Mouse (Mus musculus) bone marrow, adult 2 months (tissue): ENCODE results near the gene Exosc1. TPM values are rescaled to one million over a fixed set of nuclear protein-coding genes. Genes with fewer than 3 reads are reported as not detected.
"Not testable (repeated sequence)": the region's sequence is repeated elsewhere in the genome, so short reads cannot be mapped to it uniquely, and the experiment has no call there.

Source experiments
- H3K27ac ChIP-seq: fragments of 200-500 bp; 2 replicates; pipeline ENCODE4 v1.5.1; 2012; ENCODE audit warnings: low read depth, mild to moderate bottlenecking, control low read depth, inconsistent platforms, low read length; ENCODE audit not compliant: control insufficient read depth, poor library complexity, insufficient read depth
- H3K4me1 ChIP-seq: fragments of 200-500 bp; 2 replicates; pipeline ENCODE4 v1.6.1; 2011; ENCODE audit warnings: low read length; ENCODE audit not compliant: control insufficient read depth, insufficient read depth
- H3K4me3 ChIP-seq: fragments of 200-500 bp; replicated peaks from 2 replicates; pipeline ENCODE3; 2011; ENCODE audit warnings: mild to moderate bottlenecking, low read depth, low read length, control low read depth; ENCODE audit not compliant: control insufficient read depth
- CTCF ChIP-seq: fragments of 200-500 bp; IDR thresholded peaks from 2 replicates; pipeline ENCODE4 v1.5.1; 2011; ENCODE audit warnings: low read length, control low read depth; ENCODE audit not compliant: control insufficient read depth, insufficient read depth
- POLR2A ChIP-seq: fragments of 200-500 bp; IDR thresholded peaks from 2 replicates; pipeline ENCODE4 v1.6.1; 2011; ENCODE audit warnings: low read depth, mild to moderate bottlenecking, control low read depth, low read length, borderline replicate concordance; ENCODE audit not compliant: control insufficient read depth
- WGBS: fragments of 180-500 bp; shearing (Covaris S2); methylation state at CpG from one replicate; pipeline ENCODE4 v1.1.7; 2018; 5-methylcytosine and 5-hydroxymethylcytosine counted together
- polyA plus RNA-seq: library from polyadenylated mRNA; stranded (reverse); fragments of >200 nt; gene quantifications from 2 replicates; pipeline ENCODE4 v1.2.4, GENCODE M21; 2011; ENCODE audit warnings: low replicate concordance; ENCODE audit not compliant: missing spikeins, insufficient read depth, insufficient read length

Exosc1 gene
- polyA plus RNA-seq, 1 experiment = 24.6 TPM

DNA sequence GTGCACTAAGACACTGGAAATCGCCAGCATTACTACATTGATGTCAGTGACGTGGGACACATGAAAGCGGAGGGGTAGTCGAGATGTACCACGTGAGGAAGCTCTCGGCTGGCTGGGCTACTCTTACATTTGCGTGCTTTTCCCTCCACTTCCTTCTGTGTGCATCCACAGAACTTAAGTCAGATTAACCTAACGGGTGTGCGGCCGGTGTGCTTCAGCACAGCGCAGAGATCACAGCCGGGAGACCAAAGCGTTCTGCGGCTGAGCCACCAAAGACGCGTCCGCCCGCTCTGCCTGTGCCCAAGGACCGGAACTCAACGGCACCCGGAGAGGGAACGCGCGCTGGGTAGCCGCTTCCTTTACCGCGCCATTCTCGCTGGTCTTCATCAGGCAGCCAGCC lies 537 bp downstream of the Exosc1 start:
- WGBS = under 1% methylated on average over 28 of the region's 28 CpGs
- peak overlapping the region; percentile 73 for H3K27ac ChIP-seq
- no peak for TF ChIP-seq POLR2A
- TF ChIP-seq CTCF = peak; percentile 1; the same call in 1 of the 2 replicates
- H3K4me3 ChIP-seq = peak overlapping the region; percentile 97
- peaks cover 3% of the 10 kb centered on the region for H3K4me1 ChIP-seq

DNA sequence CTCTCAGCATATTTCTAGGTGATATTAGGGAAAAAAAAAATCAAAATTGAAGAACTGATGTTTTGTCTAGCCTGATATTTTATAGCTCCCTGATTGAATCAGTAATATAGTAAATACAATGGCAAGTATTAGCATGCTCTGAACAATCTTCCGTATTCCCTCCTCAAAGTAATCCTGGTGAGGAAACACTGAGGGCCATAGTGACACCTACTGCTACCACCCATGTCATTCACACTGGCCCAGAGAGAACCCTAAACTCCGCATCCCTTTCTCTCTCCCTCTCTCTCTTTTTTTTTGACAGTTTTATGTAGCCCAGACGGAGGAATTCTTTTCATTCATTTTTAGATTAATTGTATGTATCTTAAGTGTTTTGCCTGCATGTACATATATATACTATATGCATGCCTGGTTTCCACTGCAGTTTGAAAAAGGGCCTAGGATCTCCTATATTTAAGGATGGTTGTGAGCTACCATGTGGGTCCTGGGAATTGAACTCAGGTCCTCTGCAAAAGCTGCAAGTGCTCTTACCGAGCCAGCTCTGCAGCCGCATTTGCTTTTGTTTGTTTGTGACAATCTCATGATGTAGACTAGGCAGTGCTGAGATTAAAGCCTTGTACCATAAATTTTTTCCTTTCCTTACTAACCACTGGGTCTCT lies 12.7 kb downstream of the Exosc1 start:
- Histone ChIP-seq H3K4me1 (peaks cover 1% of the 10 kb centered on the region), H3K4me3 (no peak overlapping the region), H3K27ac (no peak overlapping the region)
- 88% methylated on average over 5 of the region's 5 CpGs for WGBS
- TF ChIP-seq POLR2A (no peak), CTCF (no peak)

DNA sequence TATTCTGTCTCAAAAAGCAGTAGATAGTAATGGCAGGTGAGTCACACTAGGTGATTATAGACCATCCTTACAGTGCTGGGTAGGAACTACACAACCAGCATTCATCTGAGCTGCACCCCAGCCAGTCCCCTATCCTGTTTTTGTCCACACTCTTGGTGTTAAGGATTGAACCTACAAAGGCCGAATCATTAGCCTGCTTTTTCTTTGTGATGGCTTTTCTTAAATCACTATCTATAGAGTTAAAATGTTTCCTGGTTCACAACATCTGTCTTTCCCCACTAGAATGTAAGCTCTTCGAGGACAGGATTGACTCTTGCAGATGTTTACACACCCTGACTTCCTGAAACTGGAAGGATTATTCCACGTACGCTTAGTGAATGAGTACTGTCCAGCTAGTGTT lies 13.8 kb downstream of the Exosc1 start:
- no peak for TF ChIP-seq POLR2A
- no peak for TF ChIP-seq CTCF
- 58% methylated on average over 4 of the region's 4 CpGs for WGBS
- Histone ChIP-seq H3K4me3 (no peak overlapping the region), H3K4me1 (peaks cover 3% of the 10 kb centered on the region), H3K27ac (no peak overlapping the region)

DNA sequence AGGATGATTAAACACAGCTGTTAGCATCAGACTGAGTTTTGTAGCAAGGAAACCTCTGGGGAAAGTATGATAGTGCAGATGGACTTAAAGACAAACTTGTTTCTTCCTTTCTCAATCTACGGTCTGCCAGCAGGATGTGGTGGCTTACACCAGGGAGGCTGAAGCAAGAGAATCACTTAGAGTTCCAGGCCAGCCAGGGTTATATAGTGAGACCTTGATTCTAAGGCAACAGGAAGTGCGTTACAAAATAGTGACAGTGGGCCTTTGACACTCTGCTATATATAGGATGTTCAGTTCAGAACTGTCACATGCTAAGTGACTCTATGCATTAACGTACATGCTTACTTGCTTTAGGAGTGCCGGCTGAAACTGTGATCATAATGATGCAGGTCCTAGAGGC lies 16.4 kb downstream of the Exosc1 start:
- Histone ChIP-seq H3K4me1 (peaks cover 3% of the 10 kb centered on the region), H3K27ac (peak overlapping the region; percentile 62)

GRCm38 (mm10) chr19:41915294-41915693 lies 17.9 kb downstream of the Exosc1 start:
- TF ChIP-seq POLR2A (no peak), CTCF (no peak)
- H3K4me1 ChIP-seq = peaks cover 3% of the 10 kb centered on the region
- no peak overlapping the region for H3K27ac ChIP-seq
- 67% methylated on average over 3 of the region's 3 CpGs for WGBS
- no peak overlapping the region for H3K4me3 ChIP-seq

More for the DNA sequence above, 16.4 kb downstream of the Exosc1 start:
- TF ChIP-seq POLR2A = no peak
- TF ChIP-seq CTCF = no peak
- no peak overlapping the region for H3K4me3 ChIP-seq
- WGBS = 37% methylated on average over 4 of the region's 4 CpGs

- not testable (repeated sequence) for H3K4me3 ChIP-seq, H3K4me1 ChIP-seq
- H3K27ac ChIP-seq = peak overlapping the region; percentile 49; the same call in 1 of the 2 replicates
These were observed 18.7 kb downstream of the Exosc1 start for GRCm38 (mm10) chr19:41914592-41914882.

DNA sequence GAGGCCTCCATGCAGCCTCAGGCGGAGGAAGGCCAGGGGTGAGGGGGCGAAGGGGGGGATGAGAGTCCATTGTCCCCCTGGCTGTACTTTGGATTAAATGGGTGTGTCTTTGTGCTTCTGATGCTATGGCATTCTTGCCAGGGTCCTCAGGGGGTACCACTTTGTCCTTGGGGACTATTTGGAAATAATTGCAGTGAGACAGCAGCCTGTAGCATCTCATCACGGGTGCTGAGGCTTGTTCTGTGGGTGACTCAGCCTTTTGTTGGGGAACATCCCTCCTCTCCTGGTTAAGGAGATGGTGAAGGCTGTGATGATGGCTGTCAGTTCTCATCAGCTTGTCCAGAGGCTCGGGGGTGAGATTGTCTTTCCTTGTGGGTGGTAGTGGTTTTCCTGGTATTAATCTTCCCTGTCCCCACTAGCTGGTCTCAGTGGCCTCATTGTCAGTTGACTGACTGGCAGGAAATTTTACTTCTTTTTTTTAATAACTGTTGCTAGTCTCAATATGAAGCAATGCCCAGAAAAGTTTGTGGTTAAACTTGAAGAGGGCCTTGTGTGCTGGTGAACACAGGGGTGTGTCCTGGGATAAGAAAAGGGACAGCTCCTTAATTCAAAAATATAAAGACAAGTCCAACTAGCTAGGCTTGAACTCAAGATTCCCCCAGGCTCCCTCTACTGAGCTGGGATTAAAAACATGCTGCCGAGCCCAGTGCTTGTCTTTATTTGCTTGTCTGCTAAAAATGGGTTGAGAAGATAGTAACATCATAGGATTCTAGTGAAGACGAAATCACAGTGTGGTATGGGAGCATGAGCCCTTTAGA lies 19.2 kb downstream of the Exosc1 start:
- H3K4me1 ChIP-seq = peaks cover 3% of the 10 kb centered on the region
- TF ChIP-seq CTCF = no peak
- no peak for TF ChIP-seq POLR2A
- peak overlapping the region; percentile 54 for H3K4me3 ChIP-seq
- 23% methylated on average over 6 of the region's 6 CpGs for WGBS
- H3K27ac ChIP-seq = peak overlapping the region; percentile 92

- TF ChIP-seq POLR2A = 0 out of 2 replicates have a peak, but pooled peaks have one; percentile 18
- no peak for TF ChIP-seq CTCF
- H3K27ac ChIP-seq = peak overlapping the region; percentile 92
- peak overlapping the region; percentile 73 for H3K4me3 ChIP-seq
- peaks cover 3% of the 10 kb centered on the region for H3K4me1 ChIP-seq
- WGBS = 1% methylated on average over 53 of the region's 53 CpGs
These were observed 20.8 kb downstream of the Exosc1 start for GRCm38 (mm10) chr19:41912121-41913080.
